Mouse (Mus musculus): Measurements from ENCODE around the gene Osbpl8.

Gene Osbpl8

DNA sequence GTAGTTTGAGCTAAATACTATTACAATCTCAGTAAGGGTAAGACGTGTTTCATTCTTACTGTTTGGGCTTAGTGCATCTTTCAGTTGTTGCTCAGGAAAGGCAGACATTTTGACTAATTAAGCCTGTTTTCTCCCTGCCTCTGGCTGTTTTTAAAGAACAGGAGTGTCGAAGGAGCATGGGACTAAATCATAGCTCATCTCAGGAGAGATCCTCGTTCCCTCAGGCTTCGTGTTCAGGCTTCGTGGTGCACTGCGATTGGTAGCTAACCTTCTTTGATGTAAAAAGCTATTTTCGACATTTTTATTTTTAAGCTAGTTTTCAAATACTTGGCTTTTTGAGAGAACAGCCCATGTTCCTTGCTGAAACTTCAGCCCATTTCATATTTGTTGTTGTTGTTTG, 78.1 kb downstream of the Osbpl8 start:
- no peak for DNase-seq

DNA sequence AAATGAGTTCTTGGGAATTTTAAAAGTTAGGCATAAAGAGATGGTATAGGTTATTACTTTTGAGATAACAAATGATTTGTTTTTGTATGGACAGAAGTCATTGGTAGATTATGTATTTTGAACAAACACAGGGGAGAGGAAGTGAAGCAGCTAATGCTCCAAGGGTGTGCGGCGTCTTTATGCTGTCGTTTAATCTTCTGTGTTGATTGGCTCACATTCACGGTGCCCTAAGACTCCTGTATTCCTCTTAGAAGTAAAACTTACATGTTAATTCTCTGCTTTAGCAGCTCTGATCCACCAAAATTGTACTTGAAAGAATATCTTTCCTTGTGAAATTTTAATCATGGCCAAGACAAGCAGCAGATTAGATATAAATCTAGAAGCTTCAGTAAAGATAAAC, 83.1 kb downstream of the Osbpl8 start:
- no peak for DNase-seq

DNA sequence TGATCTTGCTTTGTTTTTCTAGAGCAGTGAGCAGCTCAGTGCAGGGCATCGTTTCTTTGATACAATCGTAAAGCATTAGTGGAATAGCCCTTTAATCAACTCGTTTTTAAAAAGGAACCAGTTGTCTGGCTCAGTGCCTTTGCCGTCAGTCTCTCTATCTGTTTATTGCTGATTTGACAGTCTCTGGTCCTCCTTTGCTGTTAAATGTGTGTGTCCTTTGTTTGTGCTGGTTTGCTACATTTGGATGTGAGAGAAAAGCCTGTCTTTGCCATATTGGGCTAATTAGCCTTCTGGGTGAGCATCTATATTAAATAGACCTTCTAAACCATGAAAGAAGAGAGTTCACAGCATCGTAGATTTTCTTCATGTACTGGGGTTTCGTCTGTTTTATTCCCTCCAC, 83.6 kb downstream of the Osbpl8 start:
- no peak for DNase-seq

DNA sequence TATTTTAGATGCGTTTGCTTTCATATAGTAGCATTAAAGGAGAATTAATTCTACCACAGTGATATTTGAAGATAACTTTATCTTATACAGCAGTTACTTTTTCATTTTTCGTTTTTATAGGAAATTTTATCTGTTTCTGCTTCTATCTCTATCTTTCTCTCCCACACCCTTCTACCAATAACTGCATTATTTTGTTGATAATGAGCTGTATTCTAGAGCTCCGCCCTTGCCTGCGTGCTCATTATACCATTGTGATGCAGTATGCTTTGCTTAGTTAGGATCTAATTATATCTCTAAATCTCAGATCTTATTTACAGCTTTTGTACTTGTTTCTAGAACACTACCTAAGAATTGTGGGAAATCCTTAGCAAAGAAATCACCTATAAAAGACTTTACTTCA, 85.6 kb downstream of the Osbpl8 start:
- DNase-seq, result no peak

DNA sequence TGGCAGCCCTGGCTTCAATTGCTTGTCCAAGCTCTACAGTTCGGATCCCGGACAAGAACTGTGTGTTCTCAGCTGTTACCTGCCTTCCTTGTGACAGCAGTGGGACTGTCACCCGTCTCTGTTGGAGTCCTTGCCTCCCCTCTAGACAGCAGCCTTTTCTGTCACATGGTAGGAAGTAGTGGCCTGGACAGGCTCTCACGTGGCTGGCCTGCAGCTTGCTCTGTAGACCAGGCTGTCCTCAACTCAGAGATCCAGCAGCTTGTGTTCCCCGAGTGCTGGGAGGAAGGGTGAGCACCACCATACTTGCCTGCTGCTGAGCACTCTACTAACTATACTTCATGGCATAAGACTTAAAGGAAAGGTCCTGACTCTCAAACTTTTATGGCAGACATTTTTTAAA, 87.1 kb downstream of the Osbpl8 start:
- no peak for DNase-seq

DNA sequence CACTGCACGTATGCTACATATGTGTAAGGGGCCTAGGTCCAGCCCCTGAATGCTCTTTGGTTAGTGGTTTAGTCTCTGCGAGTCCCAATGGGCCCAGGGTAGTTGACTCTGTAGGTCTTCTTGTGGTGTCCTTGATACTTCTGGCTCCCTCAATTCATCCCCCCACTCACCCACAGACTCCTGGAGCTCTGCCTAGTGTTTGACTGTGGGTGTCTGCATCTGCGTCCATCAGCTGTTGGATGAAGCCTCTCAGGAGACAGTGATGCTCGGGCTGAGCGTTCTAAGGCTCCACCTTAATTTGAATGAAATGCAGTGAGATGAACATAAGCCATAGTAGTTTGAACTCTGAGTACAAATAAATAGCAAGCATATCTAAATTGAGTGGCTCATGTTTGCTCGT, 90.7 kb downstream of the Osbpl8 start:
- DNase-seq, result no peak

DNA sequence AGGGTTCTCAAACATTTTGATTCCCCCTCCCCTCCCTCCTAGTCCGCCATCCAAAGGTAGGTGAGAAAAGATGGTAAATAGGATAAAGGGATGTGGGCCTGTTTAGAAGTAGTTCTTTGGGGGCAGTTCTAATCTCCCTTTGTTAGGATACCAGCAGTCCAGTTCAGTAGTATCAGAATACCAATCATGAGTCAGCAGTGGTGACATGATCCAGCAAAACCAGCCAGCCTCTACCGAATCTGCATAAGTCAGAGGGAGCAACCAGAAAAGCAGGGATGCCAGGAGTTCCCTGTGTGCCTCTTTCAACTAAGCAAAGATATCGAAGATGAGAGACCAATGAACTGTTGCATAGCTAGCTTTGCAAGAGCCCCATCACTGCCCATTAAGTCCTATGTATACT, 91.6 kb downstream of the Osbpl8 start:
- DNase-seq, result no peak

DNA sequence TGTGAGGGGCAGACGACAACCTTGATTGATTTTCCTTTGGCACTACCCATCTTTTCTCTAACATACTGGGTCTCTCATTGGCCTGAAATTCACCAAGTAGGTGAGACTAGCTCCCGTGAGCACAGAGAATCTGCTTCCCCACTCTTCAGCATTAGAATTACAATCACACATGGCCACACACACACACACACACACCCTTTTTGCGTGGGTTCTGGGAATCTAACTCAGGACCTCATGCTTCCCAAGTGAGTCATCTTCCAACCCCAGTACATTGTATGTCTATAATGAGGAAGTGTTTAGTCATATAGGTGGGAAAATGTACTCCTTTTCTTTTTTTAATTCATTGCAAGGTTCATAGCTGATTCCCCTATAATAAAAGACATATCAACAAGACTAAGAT, 92.8 kb downstream of the Osbpl8 start:
- DNase-seq, result no peak

DNA sequence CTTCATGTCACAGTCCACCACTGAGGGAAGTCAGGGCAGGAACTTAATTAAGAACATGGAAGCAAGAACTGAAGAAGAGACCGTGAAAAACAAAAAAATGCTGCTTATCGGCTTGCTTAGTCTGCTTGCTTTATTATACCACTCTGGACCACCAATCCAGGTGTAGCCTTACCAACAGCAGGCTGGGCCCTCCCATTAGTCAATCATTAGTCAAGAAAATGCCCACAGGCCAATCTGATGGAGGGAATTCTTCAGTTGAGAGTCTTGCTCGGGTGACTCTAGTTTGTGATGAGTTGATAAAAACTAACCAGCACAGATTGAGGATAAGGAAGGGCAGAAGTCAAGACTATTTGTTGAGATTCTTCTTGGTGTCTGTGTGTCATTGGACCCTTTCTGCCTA, 93.7 kb downstream of the Osbpl8 start:
- peak; percentile 46 for DNase-seq

DNA sequence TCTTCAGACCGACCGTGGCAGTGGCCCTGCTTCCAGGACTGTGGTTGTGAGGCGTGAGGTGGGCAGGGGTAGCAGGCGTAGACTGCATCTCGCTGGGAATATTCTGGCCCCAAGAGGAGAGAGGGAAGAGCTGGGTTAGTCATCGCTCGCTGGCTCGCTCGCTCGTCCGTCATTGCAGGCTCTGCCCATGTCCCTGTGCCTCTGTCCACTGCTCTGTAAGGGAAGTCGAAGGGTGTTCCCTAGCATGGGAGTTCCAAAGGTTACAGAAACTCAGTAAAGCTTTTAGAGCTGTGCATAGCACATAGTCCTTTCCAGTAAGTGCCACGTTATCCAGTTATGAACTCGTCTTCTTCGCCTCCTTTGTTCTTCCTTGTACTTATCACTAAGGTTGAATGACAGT, 107.1 kb downstream of the Osbpl8 start:
- no peak for DNase-seq

DNA sequence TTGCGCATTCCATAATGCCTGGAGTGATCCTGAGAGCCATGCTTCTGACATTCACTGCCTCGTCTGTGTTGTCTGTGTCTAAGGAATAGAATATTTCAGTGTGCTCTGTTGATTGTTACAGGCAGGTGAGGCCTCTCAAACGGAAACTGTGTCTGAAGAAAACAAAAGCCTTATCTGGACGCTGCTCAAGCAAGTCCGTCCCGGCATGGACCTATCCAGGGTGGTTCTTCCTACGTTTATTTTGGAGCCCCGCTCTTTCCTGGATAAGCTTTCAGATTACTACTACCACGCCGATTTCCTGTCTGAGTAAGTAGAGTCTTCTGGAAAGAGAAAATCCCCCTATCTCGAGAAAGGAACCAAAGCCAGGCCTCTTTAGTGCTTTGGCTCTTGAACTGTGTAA, 108.4 kb downstream of the Osbpl8 start:
- DNase-seq, result no peak

DNA sequence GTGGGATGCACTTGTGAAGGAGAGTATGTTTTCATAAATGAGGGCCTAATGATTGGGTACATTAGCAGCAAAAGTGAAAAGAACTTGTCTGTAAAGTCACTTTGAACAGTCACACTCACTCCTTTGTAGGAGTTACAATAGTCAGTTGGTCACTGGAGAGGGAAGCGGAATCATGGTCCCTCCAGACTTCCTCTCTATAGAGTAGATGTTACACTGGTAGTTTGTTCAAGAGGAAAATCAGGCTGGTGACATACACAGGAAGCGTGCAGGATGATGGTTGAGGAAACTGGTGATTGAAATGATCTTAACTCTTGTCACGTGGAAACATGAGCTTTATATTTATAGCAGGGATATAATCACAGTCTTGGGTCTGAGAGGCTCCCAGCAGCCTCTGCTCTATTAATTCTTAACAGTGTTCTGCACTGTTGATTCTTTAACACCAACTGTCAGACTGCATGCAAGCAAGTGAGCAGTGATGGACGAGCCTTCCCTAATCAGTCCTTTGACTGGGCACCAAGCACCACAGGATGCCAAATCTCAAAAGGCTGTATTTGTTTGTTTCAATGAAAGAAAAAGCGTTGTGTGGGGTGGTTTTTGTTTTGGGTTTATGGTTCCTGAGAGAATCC, 109.0 kb downstream of the Osbpl8 start:
- no peak for DNase-seq

DNA sequence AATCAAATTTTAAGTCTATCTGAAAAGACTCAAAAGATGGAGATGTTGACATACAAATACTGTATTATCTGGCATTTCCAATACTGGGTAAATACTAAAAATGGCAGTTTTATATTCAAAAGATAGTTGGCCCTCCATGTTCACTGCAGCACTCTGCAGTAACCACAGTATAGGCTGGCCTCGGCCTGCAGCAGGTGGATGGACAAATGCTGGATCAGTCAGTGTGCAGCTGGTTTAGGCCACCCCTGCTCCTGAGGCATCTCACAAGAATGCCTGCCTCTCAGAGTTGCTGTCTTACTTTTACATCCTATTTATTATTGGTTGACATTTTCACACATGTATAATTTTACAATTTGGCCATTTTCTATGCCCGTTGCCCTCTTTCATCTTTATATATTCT, 111.3 kb downstream of the Osbpl8 start:
- no peak for DNase-seq

DNA sequence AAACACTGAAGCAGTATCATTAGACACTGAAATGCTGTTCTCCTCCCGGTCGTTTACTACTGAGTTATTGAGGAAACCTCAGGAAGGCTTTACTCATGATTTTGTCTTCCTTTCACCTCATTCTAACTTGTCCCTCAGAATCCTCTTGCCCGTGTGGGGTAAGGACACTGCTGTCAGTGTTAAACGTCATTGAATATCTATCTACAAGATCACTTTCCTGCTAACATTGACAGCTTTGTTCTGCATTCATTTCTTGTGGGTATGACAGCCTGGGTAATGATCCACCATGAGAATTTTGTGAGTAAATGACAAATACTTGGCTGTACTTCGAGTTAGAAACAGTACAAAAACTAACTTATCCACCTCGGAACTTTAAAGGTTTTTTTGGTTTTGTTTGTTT, 133.1 kb downstream of the Osbpl8 start:
- no peak for DNase-seq

DNA sequence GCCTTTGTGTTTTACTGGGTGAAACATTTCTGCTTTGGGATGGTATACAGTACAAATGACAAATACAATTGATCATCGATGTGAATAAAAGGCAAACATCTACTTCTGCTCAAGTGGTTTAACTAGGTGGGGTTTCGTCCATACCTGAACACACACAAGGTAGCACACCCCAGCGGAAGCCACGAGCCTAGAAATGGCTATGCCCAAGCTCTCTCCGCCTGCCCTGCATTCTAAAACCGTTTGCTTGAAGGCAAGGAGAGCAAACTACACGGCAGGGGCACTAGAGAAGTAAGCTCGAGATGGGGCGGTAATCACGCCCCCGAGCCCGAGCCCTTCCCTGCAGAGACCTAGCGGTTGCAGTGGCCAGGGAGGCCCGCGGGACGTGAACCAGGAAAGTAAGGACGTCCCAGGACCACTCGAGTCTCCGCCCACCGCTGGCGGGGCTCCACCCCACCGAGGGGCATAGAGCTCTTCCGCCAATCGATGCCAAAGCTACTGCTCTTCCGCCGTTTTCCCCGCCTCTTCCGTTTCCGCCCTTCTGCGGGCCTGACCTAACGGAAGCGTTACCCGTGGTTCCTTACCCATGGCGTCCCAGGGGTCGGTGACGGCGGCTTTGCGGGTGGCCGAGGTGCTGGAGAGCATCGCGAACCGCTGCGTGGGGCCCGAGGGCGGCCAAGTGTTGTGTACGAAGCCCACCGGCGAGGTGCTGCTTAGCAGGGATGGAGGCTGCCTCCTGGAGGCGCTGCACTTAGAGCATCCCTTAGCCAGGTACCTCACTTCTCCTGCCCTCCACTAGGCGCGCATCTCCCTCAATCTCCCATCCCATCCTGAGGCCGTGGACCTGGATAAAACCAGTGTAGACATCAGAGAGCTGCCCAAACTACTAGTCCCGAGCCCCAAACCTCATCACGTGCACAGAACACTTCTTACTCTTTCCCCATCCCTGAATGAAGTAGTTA, 133.9 kb downstream of the Osbpl8 start, which contains the start of gene Bbs10:
Bbs10 (plus strand) TSS at position 540 of the 959 bp plus-strand sequence.
- peak; percentile 93 for DNase-seq

DNA sequence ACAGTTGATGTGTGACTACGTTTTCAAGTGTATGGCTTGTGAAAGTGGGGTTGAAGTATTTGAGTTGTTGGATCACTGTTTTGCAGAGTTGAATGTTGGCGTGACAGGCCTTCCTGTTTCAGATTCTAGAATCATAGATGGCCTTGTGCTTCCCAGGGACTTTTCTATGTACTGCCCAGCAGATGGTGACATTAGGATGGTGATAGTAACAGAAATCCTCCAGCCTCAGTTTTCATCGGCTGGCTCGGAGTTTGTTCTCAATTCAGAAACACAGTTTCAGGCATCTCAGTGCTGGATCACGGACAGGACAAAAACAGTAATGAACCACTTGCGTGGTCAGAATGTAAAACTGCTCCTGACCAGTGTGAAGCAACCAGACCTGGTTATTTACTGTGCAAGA, 135.0 kb downstream of the Osbpl8 start:
- DNase-seq, result no peak

DNA sequence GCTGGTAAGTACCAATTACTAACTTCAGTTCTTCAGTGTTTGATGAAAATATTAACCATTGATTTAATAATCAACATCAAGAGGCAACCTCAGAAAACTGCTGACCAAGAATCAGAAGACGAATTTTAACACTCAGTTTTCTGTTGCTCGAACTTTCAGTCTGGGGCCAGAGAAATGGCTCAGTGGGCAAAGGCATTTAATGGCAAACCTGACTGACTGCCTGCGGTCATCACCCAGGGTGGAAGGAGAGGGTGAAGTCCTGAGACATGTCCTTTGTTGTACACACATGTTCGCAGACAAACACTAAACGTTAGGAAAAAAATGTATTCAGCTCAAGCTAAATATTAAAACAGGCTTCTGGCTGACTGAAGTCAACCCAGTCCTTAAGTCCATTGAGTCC, 136.5 kb downstream of the Osbpl8 start:
- DNase-seq, result peak; percentile 12

DNA sequence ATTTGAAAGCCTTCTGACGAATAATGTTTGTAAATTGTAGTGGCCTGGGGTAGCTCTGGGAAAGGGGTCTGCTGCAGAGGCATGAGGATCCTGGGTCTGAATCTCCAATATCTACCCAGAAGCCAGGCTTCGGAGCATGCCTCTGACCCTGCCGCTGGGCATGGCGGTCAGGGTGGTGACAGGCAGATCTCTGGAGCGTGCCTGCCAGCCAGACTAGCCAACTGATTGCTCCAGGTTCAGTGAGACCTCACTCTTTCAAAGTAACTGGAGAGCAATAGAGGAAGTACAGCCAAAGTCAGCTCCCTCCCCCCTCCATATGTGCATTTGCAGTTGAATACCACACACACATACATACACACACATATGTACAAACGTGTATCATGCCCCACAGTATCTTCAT, 137.9 kb downstream of the Osbpl8 start:
- no peak for DNase-seq

DNA sequence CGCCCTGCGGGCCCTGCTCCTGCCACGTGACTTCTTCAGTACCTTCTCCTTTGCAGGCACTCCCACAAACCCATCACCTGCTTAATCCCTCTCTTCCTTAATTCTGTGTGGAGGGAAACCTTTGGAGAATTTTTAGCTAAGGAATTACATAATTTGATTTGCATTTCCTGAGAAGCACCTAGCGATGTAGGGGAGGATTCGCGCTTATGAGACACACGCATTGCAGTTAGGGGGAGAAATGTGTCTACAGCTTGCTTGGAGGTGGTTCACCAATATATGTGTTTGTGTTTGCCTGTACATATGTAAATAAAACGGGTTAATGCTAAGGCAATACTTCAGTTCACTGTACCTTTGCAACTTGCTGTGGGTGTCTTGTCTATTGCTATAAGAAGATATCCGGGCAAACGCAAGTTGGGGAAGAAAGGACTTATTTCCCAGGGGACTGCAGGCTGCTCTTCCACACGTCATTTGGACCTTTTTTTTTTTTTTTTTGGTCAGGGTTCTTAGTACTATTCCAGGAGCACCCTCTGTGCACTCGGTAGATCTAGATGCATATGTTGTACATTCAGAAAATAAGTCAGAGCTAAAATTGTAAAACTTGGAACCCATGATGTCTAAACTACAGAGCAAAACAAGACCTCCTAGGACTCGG, 144.4 kb downstream of the Osbpl8 start:
- DNase-seq, result no peak

DNA sequence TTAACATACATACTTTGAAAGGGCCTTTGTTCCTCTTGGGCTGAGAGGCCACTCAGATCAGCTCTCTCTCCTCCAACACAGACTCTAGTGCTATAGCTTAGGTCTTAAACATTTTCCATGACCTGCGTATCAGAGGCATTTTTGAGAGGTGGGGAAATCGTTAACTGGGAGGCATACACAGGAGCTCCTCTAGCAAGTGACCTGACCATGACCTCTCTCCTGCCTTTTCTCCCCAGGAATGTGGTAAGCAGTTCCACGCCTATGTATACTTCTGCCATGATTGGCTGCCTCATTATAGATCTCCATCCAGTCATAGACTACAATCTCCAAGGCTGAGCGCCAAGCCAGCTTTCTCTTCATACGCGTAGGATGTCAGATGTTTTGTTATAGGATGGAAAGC, 148.7 kb downstream of the Osbpl8 start:
- DNase-seq, result no peak

DNA sequence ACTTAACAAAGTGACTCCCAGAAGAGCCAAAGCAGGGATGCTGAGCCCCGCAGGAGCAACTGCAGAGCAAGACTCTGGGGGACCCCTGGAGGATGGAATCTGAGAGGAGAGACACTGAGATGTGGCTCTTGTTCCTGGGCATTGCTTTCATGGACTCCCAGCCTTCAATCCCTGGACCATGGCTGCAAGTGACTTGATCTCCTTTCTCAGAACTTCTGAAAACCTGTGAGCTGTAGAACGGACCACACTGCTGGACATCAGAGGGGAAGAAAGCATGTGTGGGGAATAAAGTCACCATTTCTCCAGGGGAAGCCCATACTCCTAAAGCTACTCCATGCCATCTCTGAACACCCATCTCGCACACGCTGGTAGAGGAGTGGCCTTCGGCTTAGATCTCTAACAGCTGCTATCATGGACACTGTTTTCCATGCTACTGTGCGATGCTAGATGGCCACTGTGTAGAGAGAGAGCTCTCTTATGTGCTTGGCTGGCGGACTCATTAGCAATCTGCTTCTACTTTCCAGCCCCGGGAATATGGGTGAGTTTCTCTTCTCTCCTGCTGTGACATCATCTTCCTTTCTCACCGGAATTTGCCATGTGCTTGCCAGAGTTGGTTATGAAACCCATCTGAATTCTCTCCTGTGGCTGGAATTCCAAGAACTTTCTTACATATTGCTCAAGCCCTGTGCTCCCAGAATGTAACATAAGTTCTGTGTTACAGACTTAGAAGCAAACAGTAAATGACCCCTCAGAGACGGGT, 150.3 kb downstream of the Osbpl8 start:
- DNase-seq, result no peak

DNA sequence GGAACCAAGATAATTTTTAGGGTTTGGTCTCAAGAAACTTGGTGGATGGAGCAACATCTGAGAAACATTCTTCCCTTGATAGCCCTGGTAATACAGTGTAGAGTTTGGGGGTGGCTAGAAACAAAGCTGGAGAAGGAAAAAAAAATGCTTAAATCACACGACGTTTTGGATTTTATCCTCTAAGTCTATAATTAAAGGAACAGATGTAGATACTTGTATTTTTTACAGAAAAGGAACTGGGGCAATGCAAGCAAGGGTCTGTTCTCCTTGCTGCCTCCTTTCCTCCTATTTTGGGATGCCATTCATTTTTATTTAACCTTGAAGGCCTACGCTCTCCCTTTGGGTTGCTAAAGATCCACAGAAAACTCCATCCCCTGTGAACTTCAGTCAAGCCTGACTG, 151.4 kb downstream of the Osbpl8 start:
- DNase-seq, result no peak

DNA sequence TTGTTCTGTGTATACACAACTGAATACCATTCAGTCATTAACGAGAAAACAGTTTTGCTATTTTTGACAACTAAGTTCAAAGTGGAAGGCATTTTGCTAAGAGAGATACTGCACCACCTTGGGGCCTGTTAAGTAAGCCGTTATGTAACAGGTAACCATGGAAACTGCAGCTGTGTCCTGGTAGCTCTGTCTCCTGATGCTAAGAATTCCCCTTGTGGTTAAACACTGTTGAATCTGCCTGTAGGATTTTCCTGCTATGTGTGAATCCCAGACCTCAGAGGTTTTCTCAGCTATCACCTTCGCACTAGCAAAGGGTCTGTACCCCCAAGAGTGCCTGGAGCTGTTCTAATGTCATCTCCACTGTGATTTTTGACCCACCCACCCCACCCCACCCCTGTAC, 153.5 kb downstream of the Osbpl8 start:
- no peak for DNase-seq

All from kidney, adult 11 months (tissue).